Mouse (Mus musculus) frontal cortex, postnatal 14 days (tissue): ENCODE data around the gene Tgif2.
"Not testable (repeated sequence)": the region's sequence is repeated elsewhere in the genome, so short reads cannot be mapped to it uniquely, and the experiment has no call there.

Source experiments
- DNase-seq, 2 experiments: peaks; one replicate each; pipeline ENCODE4 v3.0.0; 2022; ENCODE audit warnings: low spot score in 2 of 2

The Tgif2 gene

DNA sequence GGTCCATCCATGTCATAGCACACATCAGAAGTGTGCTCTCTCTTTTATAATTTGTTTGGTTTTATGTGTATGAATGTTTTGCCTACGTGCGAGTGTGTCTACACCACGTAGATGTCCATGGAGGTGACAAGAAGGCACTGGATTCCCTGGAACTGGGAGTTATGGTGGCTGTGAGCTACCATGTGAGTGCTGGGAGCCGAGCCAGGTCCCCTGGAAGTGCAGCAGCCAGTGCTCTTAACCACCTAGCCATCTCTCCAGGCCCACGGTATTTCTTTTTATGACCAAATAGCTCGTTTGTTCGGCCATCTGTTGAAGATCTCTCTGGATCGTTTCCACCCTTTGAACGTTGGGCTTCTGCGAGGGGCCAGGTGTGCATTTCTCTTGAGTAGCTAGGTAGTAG is 3.5 kb downstream of the Tgif2 start:
- no peak for DNase-seq

DNA sequence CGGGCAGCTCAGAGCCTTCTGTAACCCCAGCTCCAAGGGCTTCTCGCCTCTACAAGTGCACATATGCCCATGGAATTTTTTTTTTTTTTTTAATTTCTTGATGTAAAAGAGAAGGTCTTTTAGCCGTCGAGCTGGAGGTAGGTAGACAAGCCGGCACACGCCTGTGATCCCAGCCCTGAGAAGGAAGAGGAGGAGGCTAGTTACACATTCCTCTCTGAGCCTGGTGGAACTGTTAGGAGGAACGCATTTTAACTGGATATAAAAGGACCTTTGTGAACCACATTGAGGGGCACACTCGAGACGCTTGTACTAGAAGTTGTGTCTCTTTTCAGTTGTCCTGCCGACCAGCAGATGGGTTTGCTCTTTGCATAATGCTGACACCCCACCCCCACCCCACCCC is 4.9 kb downstream of the Tgif2 start:
- DNase-seq: no peak

DNA sequence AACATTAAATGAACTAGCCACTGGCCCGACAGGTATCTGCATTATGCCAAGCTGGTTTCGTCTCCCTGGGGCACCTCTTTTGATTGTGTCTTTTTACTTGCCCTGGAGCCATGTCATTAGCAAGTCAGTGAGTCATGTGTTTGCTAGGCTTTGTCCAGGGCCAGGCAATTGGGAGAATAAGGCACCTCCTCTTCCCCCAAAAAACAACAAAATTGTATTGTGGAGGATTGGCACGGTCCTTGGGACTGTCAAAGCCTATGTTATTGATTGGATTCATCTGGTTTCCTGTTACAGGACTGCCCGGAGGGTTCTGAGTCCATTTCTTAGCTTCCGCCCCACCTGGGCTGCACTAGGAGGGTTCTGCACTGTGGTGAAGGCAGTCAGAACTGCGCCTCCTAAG is 7.8 kb downstream of the Tgif2 start:
- DNase-seq: no peak

DNA sequence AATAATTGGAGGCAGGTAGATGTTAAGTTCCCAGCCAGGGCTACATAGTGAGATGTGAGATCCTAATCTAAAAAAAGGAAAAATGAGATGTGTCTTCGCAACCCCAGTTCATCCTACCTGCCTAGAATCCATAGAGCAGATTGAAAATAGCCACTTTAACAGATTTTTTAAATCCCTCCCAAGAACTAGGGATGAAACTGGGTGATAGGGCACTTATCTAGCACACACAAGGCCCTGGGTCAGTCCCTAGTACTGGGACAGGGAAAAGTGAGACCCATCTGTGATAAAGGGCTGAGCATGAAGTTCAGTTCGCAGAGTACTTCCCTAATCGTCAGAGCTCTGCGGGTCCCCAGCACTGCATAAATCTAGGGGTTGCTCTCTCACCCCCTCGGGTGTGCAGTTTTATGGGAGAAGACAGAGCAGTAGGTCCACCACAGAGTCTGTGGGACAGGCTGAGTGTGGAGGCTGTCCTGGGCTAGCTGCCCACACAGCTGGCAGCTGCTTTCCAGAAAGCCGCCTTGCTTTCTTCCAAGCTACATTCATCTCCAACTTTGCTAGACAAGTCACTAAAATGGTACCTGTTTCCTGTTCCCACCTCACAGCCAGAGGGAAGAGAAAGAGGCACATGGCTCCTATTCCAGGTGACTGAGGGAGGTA is 8.8 kb downstream of the Tgif2 start:
- DNase-seq: no peak

DNA sequence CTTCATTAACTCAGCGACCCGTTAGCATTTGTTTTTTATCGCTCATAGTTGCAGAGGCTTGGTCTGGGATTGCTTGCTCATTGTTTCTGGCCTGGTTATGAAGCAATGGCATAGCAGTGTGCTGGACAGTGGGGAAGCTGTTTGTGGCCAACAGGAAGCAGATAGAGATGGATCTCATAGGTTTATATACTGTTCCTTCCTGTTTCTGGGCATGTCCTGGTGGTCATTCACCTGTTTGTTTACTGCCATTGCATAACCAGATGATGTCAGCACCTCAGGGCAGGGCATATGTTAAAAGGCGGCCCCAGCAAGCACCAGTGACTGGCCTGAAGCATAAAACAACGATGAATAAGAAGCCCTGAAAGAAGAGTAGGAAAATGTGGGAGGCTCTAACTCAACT is 10.7 kb downstream of the Tgif2 start:
- DNase-seq: no peak

DNA sequence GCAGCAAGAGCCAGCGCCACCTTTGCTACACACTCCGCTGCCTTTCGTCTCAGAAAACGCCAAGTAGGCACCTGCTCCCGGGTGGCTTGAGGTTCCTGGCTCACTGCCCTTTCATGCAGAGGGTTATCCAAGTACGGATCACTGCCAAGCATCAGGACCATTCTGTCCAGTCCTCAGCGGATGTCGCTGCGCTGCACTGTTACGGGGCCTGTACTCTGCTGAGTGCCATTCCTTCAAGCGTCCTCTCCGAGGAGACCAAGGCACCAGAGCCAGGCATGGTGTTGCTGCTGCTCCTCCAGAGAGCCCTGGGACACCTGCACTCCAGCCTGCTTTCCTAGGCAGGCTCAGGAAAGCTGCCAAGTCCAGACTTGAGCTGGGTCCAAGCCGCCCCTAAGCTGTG is 13.8 kb downstream of the Tgif2 start:
- DNase-seq: not testable (repeated sequence)

DNA sequence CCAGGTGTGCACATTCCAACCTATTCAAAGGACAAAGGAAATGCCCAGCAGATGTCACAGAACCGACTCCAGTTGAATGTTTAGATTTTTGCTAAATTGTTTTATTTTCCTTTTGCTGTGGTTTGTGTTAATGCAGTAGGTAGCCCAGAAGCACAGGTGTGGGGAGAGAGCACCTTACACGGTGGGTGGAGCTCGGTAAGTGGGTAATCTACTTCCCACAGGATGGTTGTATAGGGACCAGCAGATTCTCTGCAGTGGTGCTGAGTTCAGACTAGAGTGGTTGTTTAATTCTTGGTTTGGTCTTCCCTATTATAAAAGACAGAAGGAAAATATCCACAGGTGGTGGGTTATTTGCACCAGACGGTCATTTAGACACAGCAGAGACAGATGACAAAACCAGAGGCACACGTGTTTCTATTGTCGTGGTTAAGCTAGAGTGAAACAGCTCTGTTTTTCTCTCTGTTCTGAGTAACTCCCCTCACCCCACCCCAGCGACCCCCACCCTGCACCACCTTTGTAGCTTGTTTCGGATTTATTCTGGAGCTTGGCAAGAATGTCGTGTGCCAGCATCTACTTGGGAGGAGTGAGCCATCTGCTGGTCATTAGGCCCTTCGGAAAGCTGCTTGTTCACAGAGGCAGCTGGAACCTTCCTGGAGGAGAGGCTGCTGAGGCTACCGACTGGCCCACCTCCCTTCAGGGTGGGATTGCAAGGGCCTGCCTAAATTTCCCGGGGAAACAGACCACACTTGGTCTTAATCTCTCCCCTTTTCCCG is 14.4 kb downstream of the Tgif2 start:
- peak in 1 of 2 experiments; percentile 28 for DNase-seq

DNA sequence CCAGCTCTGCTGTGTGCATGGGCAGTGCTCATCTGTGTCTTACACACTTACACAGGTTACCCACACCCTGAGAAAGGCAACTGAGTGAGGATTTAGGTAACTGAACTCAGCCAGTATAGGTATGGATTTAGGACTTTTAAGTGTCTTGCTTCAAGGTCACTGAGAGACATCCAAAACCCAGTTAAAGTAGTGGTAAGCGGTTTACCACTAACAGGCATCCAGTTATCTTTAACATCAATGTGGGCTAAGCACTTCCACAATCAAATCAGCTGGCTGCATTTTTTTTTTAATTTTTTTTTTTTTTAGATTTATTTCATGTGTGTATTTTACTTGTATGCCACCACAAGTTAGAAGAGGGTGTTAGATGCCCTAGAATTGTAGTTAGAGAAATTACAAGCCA is 16.5 kb downstream of the Tgif2 start:
- no peak for DNase-seq

DNA sequence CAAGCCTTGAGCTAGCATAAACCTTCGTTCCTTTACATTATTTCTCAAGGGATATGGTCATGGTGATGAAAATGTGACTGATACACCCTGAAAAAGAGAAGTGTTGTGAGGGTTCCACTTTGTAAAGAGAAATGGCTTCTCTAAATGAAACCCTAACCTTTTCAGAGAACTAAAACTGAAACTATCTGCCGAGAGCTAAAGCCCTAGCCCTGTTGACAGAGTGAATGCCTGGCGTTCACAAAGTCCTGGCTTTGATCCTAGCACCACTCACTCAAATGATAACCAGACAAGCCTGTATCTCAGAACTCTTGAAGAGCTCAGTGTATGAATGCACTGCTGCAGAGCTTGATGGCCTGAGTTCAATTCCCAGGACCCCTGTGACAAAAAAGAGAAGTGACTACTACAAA is 17.6 kb downstream of the Tgif2 start:
- no peak for DNase-seq

DNA sequence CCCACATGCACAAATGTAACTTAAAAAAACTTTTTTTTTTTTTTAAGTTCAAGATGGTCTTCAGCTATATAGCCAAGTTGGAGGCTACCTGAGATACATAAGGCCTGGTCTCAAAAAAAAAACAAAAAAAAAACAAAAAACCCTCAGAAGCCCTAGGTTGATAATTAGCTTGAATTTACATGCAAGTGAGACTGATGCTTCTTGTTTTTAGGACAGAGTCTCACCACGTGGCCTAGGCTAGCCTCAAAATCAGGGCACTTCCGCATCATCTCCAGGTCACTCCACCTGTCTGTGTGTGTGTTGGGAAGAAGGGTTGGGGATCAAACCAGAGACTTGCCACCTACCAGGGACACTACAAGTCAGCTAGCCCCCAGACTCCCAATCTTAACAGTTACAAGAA is 18.0 kb downstream of the Tgif2 start, which contains the start of gene 4930518I15Rik:
TSS of gene 4930518I15Rik (minus strand) at position 112 of the 400 bp plus-strand sequence.
- DNase-seq: no peak

DNA sequence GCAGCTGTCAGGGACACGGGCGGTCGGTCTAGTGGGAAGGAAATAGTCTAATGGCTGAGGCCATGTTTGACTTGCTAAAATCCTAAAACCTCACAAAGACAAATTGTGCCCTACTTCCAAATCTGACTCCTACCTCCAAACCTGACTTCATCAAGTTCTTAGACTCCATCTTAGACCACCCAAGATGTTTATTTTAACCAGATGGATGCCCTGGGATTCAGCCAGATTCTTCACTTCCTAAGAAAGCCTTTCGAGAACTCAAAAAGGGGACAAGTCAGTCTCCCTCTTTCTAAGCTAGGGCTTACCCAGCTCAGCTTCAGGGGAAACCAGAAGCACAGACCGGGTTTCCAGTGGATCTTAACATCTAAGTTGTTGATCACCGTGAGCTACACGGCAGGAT is 18.9 kb downstream of the Tgif2 start:
- no peak for DNase-seq

DNA sequence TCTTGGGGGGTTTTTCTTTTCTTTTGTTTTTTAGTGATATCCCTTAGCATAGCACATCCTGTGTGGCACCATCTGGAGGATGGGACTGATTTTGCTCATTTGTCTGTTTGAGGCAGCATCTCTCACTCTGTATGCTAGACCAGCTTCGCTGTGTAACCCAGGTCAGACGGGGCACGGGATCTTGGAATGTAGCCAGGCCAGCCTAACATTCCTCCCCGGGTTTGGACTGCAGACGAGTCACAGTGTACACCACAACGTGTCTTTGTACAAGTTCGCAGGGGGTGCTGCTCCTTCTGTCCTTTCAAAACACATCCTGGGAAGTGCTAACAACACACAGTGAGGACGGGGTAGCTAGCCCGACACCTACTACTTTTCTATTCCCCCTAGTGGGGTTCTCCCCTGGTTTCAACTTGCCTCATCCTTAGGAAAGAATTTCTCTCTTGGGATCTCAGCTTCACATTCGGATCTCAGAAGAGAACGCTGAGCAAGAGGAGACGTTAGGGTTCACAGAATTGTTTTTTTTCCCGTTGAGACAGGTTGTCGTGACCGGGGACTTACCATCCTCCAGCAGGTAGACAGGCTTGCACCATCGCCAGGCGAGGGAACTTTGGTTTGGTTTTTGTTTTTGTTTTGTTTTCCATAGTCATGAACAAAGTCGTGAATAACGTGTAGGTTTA is 22.4 kb downstream of the Tgif2 start:
- peak; percentile 17 to 23 for DNase-seq

DNA sequence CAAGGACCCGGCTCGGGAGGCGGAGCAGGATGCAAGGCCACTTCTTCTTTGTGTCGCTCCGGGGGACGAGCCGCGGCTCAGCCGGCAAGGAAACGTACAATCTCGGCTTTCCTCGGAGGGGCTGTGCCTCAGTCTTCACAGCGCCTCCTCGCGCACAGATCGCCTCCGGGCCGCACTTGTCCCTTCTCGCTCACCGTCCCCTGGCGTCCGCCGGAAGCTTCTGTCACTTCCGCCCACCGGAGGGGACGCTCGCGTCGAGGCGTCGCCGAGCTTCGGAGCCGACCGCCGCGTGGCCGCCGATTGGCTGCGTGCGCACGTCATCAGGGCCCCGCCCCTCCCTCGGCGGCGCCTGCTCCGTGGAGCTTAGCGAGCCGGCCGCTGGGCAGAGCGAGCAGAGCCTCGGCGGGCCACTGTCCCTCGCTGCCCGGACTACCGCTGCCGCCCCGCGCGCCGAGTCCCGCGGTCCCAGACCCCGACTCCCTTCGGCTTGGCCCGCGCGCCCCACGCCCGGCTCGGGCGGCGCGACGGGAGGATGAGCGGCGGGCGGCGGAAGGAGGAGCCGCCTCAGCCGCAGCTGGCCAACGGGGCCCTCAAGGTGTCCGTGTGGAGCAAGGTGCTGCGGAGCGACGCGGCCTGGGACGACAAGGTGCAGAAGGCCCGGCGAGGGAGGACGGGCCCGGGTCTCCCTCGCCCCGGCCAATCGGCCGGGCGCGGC is 23.1 kb downstream of the Tgif2 start, which contains the start of gene Rab5if:
TSS of gene Rab5if (plus strand) at position 357 of the 715 bp plus-strand sequence.
- peak; percentile 95 to 97 for DNase-seq

DNA sequence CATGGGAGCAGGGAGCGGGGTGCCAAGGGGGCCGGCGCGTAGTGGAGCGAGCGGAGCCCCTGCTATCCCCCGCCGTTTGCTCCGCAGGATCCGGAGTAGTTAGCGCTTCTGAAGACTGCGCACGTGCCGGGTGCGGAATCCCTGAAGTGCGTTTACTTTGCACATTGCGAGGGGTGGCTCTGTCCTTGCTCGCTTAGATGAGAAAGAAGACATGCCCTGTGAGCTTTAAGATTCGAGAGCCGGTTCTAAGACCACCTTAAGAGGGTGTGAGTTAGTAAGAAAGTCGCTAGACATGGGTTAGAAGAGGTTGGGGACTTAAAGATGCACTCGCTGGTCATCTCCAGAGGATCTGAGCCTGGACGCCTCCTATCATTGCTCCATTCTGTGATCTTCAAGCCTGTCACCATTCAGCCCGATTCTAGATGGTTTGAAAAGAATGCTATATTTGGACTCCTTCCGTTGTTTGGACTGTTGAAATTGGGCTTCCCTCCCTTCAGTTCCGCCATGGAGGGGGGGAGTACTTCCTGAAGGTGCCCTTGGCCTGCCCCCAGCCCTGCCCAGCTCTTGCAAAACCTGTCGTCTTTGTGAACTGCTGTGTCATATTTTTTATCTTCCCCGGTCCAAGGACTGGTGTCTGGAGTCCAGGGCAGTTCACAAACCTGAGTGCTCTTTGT is 23.8 kb downstream of the Tgif2 start:
- DNase-seq: no peak

DNA sequence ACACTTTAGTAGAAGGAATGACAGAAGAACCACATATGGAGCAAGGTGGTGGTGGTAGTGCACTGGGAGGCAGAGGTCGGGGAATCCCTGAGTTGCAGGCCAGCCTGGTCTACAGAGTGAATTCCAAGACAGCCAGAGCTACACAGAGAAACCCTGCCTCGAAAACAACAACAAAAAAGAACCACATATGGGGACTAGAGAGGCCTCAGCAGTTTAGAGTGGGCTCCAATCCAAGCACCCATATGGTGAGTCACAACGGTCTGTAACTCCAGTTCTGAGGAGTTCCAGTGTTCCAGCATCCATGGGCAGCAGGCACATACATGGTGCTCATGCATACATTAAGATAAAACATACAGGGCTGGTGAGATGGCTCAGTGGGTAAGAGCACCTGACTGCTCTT is 24.7 kb downstream of the Tgif2 start:
- no peak for DNase-seq

DNA sequence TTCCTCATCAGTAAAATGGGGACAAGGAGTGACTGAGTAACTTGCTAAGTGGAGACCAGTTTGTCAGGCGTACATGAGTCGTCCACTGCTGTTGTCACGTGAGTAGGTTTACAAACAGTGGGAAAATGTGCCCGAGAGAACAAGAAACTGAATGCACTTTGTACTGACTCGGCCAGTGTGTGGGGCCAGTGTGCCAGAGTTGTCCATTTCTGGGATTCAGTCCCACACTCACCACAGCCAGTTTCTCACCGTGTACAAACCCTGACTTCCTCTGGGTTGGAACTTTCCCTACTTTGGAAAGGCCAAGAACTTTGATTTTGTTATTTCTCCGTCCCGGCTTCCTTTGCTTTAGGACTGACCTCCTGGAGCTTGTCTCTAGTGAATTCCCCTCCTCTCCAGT is 29.2 kb downstream of the Tgif2 start:
- DNase-seq: no peak

DNA sequence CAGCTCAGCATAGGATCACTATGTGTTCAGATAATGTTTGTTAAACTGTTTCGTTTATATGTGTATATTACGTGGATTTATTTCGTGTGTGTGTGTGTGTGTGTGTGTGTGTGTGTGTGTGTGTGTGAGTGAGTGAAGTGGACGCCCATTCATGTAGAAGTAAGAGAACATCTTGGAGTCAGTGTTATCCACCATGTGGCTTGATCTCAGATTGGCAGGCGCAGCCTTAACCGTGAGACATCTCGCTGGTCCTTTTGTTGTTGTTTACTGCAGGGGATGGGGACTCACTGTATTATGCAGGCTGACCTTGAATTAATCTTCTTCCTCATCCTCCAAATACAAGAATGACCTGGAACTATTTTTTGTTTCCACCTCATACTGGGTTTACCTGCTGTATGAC is 29.7 kb downstream of the Tgif2 start:
- DNase-seq: no peak

DNA sequence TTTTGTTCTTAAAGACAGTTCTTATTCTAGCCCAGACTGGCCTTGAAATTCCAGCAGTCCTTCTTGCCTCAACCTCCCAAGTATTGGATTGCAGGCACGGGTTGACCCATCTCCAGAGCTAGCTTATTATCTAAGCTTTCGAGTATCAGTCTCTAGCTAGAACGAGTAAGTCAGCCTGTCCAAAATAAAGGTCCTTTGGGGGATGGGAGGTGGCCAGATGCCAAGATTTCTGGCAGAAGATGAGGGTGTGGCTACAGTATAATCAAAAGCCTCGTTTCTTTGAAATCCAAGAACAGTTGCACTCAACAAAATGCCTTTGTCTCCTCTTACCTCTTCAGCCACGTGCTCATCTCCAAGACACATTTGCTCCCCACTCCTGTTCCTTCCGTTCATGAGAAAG is 30.7 kb downstream of the Tgif2 start:
- no peak for DNase-seq

DNA sequence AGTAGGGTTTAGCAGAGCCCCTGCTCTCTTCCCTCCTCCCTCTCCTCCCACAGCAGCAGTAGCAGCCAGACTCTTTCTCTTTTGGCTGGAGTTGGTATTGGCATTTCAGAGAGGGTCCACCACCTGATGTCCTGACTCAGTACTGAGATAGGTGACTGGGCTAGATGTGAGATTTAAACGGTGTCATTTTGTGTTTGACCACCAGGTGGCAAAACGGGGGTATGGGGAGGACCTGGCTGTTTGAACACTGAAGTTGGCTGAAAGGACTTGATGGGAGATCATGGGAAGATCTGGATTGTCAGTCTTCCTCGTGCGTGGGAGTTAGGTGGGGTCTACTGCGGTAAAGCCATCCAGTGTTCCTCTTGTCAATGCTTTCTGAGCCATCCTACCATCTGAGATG is 33.8 kb downstream of the Tgif2 start:
- DNase-seq: peak in 1 of 2 experiments; percentile 33

DNA sequence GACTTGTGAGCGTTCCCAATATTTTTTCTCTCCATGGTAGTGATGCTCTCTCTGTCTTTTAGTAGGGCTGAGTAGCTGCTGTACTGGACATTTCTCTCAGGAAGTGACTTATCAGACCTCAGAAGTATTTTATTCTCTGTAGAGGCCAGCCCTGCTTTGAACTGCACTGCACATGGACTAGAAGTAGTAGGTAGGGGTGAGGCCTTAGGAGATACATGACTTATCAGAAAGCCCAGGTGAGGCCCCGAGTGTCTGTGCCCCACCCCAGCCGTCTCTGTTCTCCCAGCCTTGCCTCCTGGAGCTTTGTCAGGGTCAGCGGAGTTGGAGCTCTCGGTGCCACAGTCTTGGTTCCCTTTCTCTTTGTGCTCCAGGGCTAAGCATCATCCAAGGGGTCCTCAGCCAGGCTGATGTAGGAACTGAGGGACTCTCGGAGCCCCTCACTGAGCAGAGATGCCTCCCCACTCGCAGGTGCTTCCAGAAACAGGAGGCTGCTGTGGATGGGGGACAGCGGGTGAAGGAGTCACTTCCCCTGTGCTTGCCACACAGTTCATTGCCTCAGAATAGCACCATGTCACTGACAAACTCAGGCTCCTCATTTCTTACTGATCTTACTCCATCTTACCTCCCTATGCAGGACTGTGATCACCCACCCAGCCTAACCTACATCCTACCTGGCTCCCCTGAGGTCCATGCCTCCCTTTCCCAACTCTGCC is 34.4 kb downstream of the Tgif2 start:
- DNase-seq: no peak
